Mouse (Mus musculus) left cerebral cortex, adult 11 months (tissue): ENCODE measurements at regions not wholly inside any gene's neighbourhood (a gene's known extent, or its start where the extent isn't known, plus 50 kb on each side); places are given as distances from the start of the nearest gene placed in this dataset.
"Not testable (repeated sequence)": the region's sequence is repeated elsewhere in the genome, so short reads cannot be mapped to it uniquely, and the experiment has no call there.

ENCODE experiments used
- DNase-seq: peaks from one replicate; pipeline ENCODE4 v3.0.0; 2022; ENCODE audit warnings: low spot score

DNA sequence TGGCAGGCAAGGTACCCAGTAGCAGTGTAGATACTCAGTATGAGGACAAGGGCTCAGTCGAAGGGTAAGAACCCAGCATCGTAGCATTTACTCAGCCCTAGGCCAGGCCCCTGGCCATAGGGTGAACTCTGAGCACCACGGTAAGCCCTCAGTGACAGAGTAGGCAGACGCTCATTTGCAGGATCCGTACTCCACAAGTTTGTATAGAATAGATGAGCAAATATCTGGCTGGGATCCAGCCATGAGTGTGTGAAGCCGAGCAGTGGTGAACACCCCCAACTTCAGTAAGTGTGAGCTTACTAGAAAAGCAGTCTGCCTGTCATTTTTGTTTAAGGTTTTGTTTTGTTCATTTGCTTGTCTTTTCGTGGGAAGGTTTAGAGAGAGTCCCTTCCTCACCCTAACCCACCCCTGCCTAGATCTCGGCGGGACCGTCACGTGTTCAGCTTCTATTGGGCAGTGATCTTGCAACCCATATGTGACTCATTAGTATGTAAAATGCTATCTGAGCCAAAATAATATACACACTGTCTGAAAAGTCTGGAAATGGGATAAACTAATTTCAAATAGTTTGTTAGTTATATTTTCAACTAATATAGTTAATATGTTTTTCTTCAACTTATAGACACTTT, 76.3 kb downstream of the Gm5447 start:
- DNase-seq = no peak

- DNase-seq = not testable (repeated sequence)
Measured at GRCm38 (mm10) chr13:31051586-31051985, 77.6 kb downstream of the Gm5447 start.

DNA sequence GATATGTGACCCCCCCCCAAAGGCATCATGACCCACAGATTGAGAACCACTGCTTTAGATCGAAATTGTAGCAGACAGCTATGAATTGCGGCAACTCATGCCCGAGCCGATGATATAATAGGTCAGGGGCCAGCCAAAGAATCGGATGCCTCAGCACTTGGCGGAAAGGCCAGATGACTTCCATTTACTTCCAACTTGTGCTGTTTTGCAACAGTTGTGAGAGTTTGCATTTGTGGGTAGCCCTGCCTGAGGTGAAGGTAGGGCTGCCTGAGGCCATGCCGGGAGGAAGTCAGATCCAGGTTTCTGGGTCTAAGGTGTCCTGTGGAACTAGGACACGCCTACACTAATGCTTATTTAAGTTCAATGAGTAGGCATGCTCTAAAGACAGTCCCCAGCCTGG, 80.4 kb downstream of the Gm5447 start:
- DNase-seq = no peak

DNA sequence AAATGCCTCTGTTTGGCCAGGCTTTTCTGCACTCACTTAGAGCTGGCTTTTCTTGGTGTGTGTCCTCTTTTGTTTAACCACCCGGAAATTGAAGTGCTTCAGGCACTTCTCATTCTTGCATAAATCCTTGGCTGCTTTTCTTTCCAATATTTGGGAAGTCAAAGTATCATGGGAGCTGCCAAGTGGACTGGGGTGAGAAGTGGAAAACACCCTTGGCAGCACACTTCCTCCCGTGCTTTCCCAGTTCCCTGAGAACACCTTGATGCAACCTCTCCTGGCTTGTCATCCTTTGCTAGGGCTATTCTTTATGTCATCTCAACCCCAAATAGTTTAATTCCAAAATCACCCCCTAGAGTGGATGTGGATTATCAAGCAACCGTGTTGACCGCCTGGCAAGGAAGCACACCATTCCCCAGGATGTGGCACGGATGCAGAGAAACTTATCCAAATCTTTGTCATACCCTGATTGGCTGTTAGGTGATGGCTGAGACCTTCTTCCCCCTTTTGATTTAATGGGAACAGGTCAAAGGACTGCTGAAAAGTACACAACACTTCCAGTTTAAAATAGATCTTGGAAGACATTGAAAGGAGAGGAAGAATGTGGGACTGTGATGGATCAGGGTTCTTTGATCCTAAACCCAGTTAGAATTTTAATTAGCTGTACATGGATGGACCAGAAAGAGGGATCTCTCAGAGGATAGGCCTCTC, 81.5 kb downstream of the Gm5447 start:
- DNase-seq = no peak

DNA sequence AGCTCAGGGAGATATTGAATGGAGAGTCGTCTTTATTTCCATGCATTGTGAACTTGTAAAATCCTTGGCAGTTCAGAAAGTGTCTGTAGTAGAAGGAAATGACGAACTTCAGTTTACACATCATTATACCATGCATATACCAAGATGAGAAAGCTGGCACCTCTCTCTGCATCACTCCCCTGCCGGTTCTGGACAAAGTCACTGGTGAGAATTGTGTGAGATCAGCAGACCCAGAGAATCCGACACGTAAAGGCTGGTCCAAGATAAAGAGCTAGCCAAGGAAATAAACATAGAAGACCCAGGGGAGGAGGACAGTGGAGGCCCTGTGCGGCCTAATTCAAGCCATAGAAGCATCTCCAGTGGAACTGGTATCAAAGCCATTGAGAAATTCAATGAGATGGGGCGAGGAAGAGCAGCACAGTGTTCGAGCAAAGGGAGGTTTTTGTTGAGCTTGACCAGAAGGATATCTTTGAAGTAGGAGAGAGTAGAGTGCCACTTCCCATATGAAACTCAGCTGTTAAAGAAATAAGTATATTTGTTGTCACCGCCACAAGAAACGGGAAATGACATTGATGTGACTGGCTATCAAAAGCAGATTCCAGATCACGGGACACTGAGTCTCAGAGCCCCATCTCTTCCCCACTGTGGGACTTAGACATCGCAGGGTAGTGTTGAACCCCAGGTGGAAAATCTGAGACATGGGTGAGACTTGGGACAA, 82.3 kb downstream of the Gm5447 start:
- no peak for DNase-seq

- DNase-seq = no peak
Measured at GRCm38 (mm10) chr13:31060916-31061431, 87.0 kb downstream of the Gm5447 start.

- no peak for DNase-seq
Measured at GRCm38 (mm10) chr13:31068343-31068742, 94.3 kb downstream of the Gm5447 start.

GRCm38 (mm10) chr13:31076541-31076940, 102.5 kb downstream of the Gm5447 start:
- no peak for DNase-seq

- DNase-seq = no peak
Measured at GRCm38 (mm10) chr13:31078751-31079150, 104.7 kb downstream of the Gm5447 start.

DNA sequence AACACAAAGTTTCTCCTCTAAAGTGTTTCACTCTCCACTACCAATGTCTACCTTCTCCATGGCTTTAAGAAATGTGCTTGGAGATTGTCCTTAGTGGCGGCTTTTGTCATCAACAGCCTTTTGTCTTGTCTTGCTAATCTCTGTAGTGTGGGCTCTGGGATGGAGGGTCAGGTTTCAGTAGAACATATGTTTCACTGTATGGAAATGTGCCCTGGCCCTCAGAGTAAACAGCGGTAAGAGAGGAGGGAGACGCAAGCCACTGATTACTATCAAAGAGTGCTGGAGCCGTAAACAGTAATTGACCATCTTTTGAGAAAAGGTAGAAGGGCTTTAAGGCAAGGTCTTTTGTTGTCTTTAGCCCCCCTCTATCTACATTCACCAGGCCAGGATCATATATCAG, 106.2 kb downstream of the Gm5447 start:
- DNase-seq = no peak

GRCm38 (mm10) chr13:31082448-31083140, 108.6 kb downstream of the Gm5447 start:
- peak; percentile 66 for DNase-seq

GRCm38 (mm10) chr13:31101051-31101450, 127.0 kb downstream of the Gm5447 start:
- DNase-seq = no peak

DNA sequence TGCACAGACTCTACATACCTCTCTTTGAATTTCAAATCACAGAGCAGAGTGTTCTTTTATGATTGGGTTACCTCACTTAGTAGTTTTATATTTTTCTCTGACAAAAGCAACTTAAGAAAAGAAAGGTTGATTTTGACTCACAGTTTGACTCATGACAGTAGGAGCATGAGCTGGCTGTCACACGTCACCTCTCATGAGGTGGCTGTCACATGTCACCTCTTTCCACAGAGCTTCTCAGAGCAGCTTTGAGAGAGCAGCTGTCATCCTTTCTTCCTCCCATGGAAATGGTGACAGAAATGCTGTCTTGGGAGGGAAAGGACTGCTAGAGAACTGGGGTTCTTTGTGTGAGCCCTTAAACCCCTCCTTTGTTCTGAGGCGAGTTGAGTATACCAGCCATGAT, 133.4 kb downstream of the Gm5447 start:
- no peak for DNase-seq

DNA sequence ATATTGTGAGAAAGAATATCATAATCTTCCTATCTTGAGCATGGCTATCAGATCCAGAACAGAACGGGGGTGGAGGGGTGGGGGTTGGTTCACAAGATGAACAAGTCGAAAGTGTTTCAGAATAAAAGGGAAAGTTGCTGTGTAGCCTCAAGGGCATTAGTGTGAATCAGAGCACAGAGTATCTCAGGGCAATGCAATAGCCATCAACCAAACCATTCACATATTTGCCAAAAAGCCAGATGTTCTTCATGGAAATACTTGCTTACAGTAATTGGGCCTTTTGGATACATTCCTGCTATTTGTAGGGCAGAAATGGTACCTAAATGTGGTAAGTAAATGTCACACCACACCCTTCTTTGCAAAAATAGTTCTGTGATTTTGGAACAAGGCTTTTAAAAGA, 135.2 kb downstream of the Gm5447 start:
- no peak for DNase-seq

DNA sequence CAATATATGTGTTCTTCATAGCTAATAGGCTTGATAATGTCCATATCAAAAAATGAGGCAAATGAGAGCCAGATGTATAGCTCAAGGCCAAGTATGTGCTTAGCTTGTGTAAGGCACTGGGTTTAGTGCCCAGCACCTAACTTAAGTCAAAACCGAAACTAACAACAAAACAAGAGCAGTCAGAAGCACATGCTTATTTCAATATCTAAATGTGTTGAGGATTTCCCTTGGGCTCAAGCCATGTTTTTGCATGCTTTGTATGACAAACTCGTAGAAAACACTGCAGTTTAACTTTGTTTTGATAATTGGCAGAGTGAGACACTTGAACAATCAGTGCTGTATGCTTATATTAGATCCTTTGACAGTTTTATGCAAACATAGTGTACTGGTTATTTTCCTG, 148.7 kb downstream of the Gm5447 start:
- DNase-seq = no peak

DNA sequence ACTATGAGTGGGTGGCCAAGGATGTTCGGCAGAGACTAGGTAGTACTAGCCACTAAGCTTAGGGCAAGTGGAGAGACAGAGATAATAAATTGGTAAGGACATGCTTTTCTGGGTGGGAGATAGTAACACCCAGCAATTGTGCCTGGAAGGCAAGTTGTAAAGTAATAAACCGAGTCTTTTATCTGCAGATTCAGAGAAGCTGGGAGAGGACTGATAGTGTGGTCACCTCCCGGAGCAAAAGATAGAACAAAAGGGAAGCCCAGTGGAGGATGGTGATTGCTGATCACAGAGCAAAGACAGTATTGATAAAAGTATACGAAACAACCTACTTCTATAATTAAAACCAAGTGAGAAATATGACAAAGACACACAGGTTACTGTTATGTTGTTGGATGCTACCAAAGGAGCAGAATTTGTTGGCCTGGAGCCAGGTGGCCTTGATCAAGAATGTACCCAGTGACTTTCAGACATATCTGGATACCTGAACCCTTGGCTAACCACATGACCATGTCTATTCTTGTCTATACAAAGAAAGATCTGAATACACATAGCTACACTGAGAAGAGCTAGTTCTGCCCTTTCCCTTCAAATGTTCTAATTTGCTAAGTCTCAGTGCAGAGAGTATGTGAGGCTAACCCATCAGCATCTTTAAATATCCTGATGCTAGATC, 150.7 kb downstream of the Gm5447 start:
- DNase-seq = no peak

- no peak for DNase-seq
Measured at GRCm38 (mm10) chr13:31132501-31132900, 158.5 kb downstream of the Gm5447 start.

- no peak for DNase-seq
Measured at GRCm38 (mm10) chr13:31139686-31140085, 165.7 kb downstream of the Gm5447 start.

GRCm38 (mm10) chr13:31147323-31147722, 173.3 kb downstream of the Gm5447 start:
- no peak for DNase-seq

- DNase-seq = no peak
Measured at GRCm38 (mm10) chr13:31154066-31154465, 180.1 kb downstream of the Gm5447 start.

- DNase-seq = no peak
Measured at GRCm38 (mm10) chr13:31163878-31164495, 190.0 kb downstream of the Gm5447 start.
